Mouse (Mus musculus) cortical plate, adult 2 months (tissue): Measurements from ENCODE around the gene Lcmt1. TPM values are rescaled to one million over a fixed set of nuclear protein-coding genes. Genes with fewer than 3 reads are reported as not detected.

ENCODE experiments used
- H3K27ac ChIP-seq: fragments of 200-500 bp; 2 replicates; pipeline ENCODE4 v1.5.1; 2012; ENCODE audit warnings: low read length, control low read depth, inconsistent platforms; ENCODE audit not compliant: insufficient read depth
- H3K4me1 ChIP-seq: fragments of 200-500 bp; 2 replicates; pipeline ENCODE4 v1.6.1; 2011; ENCODE audit warnings: low read length; ENCODE audit not compliant: control insufficient read depth, insufficient read depth
- H3K4me3 ChIP-seq: fragments of 200-500 bp; 2 replicates; pipeline ENCODE4 v1.5.1; 2011; ENCODE audit warnings: mild to moderate bottlenecking, low read length, control low read depth; ENCODE audit not compliant: insufficient read depth
- CTCF ChIP-seq: fragments of 200-500 bp; IDR thresholded peaks from 2 replicates; pipeline ENCODE4 v1.5.1; 2011; ENCODE audit warnings: mild to moderate bottlenecking, control low read depth, low read length; ENCODE audit not compliant: insufficient read depth; ENCODE audit errors: extremely low read depth
- POLR2A ChIP-seq: fragments of 200-500 bp; IDR thresholded peaks from 2 replicates; pipeline ENCODE4 v1.6.1; 2011; ENCODE audit warnings: mild to moderate bottlenecking, low read length, control low read depth; ENCODE audit not compliant: insufficient read depth; ENCODE audit errors: extremely low read depth
- polyA plus RNA-seq: library from polyadenylated mRNA; depleted of rRNA; stranded (reverse); fragments of >200 nt; gene quantifications from 2 replicates; pipeline ENCODE4 v1.2.3, GENCODE M21; 2012; rRNA removed

Lcmt1 gene
- polyA plus RNA-seq, 1 experiment, result 97.5 TPM

DNA sequence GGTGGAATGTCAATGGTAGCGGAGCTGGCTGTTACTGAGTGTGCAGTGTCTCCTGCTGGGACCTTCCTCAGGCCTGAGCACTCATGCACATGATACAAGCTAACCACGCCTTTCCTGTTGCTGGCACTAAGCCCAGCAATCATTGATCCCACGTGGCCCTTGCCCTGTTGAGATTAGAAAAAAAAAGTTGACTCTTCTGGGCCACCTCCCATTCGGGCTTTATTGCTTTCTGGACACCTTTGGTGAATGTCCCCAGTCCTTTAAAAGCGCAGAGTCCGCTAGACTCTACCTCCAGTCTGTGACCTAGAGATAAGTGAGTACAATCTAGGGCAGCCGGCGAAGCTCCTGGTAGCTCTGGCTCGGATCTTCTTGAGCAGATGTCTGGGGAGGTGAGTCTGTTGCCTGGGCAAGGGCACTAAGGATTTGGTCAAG, 92.5 kb downstream of the Lcmt1 start, which contains the start of gene Aqp8:
TSS of gene Aqp8 (plus strand) at position 222 of the 432 bp plus-strand sequence.
- no peak within 1 kb of the TSS for H3K4me3 ChIP-seq
- no peaks in the 10 kb centered on the region for H3K4me1 ChIP-seq
- H3K27ac ChIP-seq, result no peak within 1 kb of the TSS
- TF ChIP-seq POLR2A (no peak), CTCF (no peak)

- no peak for TF ChIP-seq POLR2A
- Histone ChIP-seq H3K4me1 (no peaks in the 10 kb centered on the region), H3K4me3 (no peak overlapping the region), H3K27ac (no peak overlapping the region)
These were observed 94.0 kb downstream of the Lcmt1 start for GRCm38 (mm10) chr7:123463569-123463968.

GRCm38 (mm10) chr7:123465692-123466387, 96.3 kb downstream of the Lcmt1 start:
- peak; percentile 100 for TF ChIP-seq CTCF
- TF ChIP-seq POLR2A, result no peak
- Histone ChIP-seq H3K4me1 (no peaks in the 10 kb centered on the region), H3K4me3 (no peak overlapping the region), H3K27ac (no peak overlapping the region)

DNA sequence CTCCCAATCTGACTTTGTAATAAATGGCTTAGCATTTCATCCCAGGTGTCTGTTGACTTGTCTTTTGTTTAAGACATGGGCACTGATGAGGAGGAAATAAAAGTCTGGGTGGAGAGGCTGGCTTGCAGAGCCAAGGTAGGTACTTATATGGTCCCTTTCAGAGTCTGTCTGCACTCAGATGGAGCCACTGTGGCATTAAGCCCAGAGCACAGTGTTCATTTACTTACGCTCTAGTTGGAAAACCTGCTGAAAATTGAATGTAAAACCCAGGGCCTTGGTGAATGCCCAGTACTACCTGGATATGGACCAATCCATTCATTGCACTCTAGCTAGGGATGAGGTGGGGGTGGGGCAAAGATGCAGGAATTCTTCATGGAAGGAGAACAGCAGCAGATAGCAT, 98.4 kb downstream of the Lcmt1 start:
- H3K4me1 ChIP-seq, result no peaks in the 10 kb centered on the region
- TF ChIP-seq CTCF (no peak), POLR2A (no peak)
- H3K4me3 ChIP-seq, result no peak overlapping the region
- no peak overlapping the region for H3K27ac ChIP-seq

Other genes starting within 250 kb of the Lcmt1 start
- gene Tnrc6a, start 245.9 kb upstream of the Lcmt1 start, polyA plus RNA-seq, result 55.6 and 56.1 TPM in 2 replicates
- gene Slc5a11, start 155.0 kb upstream of the Lcmt1 start, polyA plus RNA-seq, result 0.50 and 0.70 TPM in 2 replicates
- 17.2 and 20.1 TPM in 2 replicates for gene Arhgap17, start 131 bp downstream of the Lcmt1 start, polyA plus RNA-seq
- gene Aqp8, start 92.5 kb downstream of the Lcmt1 start, polyA plus RNA-seq, result not detected in 2 replicates
- 16.4 and 19.8 TPM in 2 replicates for gene Zkscan2, start 130.7 kb downstream of the Lcmt1 start, polyA plus RNA-seq